Mouse (Mus musculus): ENCODE data around the gene H2al1h.
"Not testable (repeated sequence)": the region's sequence is repeated elsewhere in the genome, so short reads cannot be mapped to it uniquely, and the experiment has no call there.

Gene H2al1h

GRCm38 (mm10) chrX:11321192-11321591 lies at the start of gene H2al1h:
H2al1h (plus strand) TSS chrX:11321492.
- not testable (repeated sequence) for DNase-seq

- no peak for DNase-seq
Observed at GRCm38 (mm10) chrX:11273190-11273589, 48.1 kb upstream of the H2al1h start.

GRCm38 (mm10) chrX:11277083-11277482 lies 44.2 kb upstream of the H2al1h start:
- no peak for DNase-seq

- no peak for DNase-seq
Observed at GRCm38 (mm10) chrX:11280741-11281140, 40.6 kb upstream of the H2al1h start.

- no peak for DNase-seq
Observed at GRCm38 (mm10) chrX:11288306-11288882, 32.9 kb upstream of the H2al1h start.

GRCm38 (mm10) chrX:11289244-11289643 lies 32.0 kb upstream of the H2al1h start:
- no peak for DNase-seq

GRCm38 (mm10) chrX:11298957-11299356 lies 22.3 kb upstream of the H2al1h start, which contains the start of gene H2al1a:
H2al1a (plus strand) TSS chrX:11299257.
- not testable (repeated sequence) for DNase-seq

- DNase-seq = not testable (repeated sequence)
Observed at GRCm38 (mm10) chrX:11302132-11302531, 19.2 kb upstream of the H2al1h start, which contains the start of gene H2al1b. H2al1b (plus strand) TSS chrX:11302432.

- DNase-seq = not testable (repeated sequence)
Observed at GRCm38 (mm10) chrX:11305355-11305754, 15.9 kb upstream of the H2al1h start, which contains the start of gene H2al1c. H2al1c (plus strand) TSS chrX:11305655.

GRCm38 (mm10) chrX:11308524-11308923 lies 12.8 kb upstream of the H2al1h start, which contains the start of gene H2al1d:
H2al1d (plus strand) TSS chrX:11308824.
- DNase-seq = not testable (repeated sequence)

GRCm38 (mm10) chrX:11311634-11312033 lies 9.7 kb upstream of the H2al1h start, which contains the start of gene H2al1e:
H2al1e (plus strand) TSS chrX:11311934.
- not testable (repeated sequence) for DNase-seq

GRCm38 (mm10) chrX:11314858-11315257 lies 6.4 kb upstream of the H2al1h start, which contains the start of gene H2al1f:
H2al1f (plus strand) TSS chrX:11315158.
- not testable (repeated sequence) for DNase-seq

- DNase-seq = not testable (repeated sequence)
Observed at GRCm38 (mm10) chrX:11317956-11318355, 3.3 kb upstream of the H2al1h start, which contains the start of gene H2al1g. H2al1g (plus strand) TSS chrX:11318256.

GRCm38 (mm10) chrX:11324359-11324758 lies 3.1 kb downstream of the H2al1h start, which contains the start of gene H2al1i:
H2al1i (plus strand) TSS chrX:11324659.
- not testable (repeated sequence) for DNase-seq

- DNase-seq = not testable (repeated sequence)
Observed at GRCm38 (mm10) chrX:11327522-11327921, 6.2 kb downstream of the H2al1h start, which contains the start of gene H2al1j. H2al1j (plus strand) TSS chrX:11327822.

GRCm38 (mm10) chrX:11345762-11346161 lies 24.5 kb downstream of the H2al1h start:
- peak; percentile 28 for DNase-seq

GRCm38 (mm10) chrX:11346756-11347155 lies 25.5 kb downstream of the H2al1h start:
- peak; percentile 10 for DNase-seq

- no peak for DNase-seq
Observed at GRCm38 (mm10) chrX:11360823-11361222, 39.5 kb downstream of the H2al1h start.

GRCm38 (mm10) chrX:11361261-11361660 lies 40.0 kb downstream of the H2al1h start:
- DNase-seq = no peak

- DNase-seq = peak; percentile 59
Observed at GRCm38 (mm10) chrX:11363890-11364289, 42.6 kb downstream of the H2al1h start.

GRCm38 (mm10) chrX:11365151-11365550 lies 43.9 kb downstream of the H2al1h start:
- DNase-seq = no peak
